ENCODE assay signal across 11 mouse cellular contexts in genomic region chr6:48199951-48200350, GRCm38 (mm10).
A peak's percentile ranks its signal among the peaks of the same experiment; 100 is the strongest.
DNase-seq lines count a peak whose midpoint lies in the region; ATAC-seq lines count a peak whose summit lies in the region.
"Had no signal": no experiment of that assay in that cellular context is flagged by ENCODE, and none has a peak within 500 bp of the region (broad histone marks: within the 10 kb centered on the region; RNA-seq: fewer than 3 reads in every experiment).

No protein-coding gene starts in this region.

- peak; percentile 54 for DNase-seq in adrenal gland, postnatal 10 days
- DNase-seq in adrenal gland, adult 18-20 months (ENCODE audit: low spot score in 2 of 2), result no peak
- DNase-seq in ovary, postnatal 36 days (ENCODE audit: low spot score), result peak; percentile 35
- no peak for DNase-seq in ovary, postnatal 10 days (ENCODE audit: low spot score)
- peak; percentile 5 for DNase-seq in adrenal gland, postnatal 25 days
- peak; percentile 29 for DNase-seq in mesoderm, embryonic 11.5 days (ENCODE audit: low read depth, low spot score)
- DNase-seq in frontal cortex, postnatal 10 days (ENCODE audit: low spot score in 2 of 2), result no peak
- DNase-seq: cerebellum, postnatal 25 days; gastrocnemius, postnatal 10 days; liver, embryonic 13.5 days had no signal

- no peak for ATAC-seq in frontal cortex, adult (ENCODE audit: low TSS enrichment)

Comparison
In these comparisons a context has a peak if more than half of its experiments do, and no peak if none do; other contexts are left out.
1. DNase-seq: peak in adrenal gland, postnatal 10 days (single experiment), ovary, postnatal 36 days (single experiment), adrenal gland, postnatal 25 days (single experiment) and mesoderm, embryonic 11.5 days (single experiment); none in adrenal gland, adult 18-20 months (0 of 2), ovary, postnatal 10 days (single experiment) and frontal cortex, postnatal 10 days (0 of 2).